Mouse (Mus musculus) limb, embryonic 14.5 days (tissue): ENCODE data around the gene Ovca2. TPM values are rescaled to one million over a fixed set of nuclear protein-coding genes. Genes with fewer than 3 reads are reported as not detected.

ENCODE experiments used
- ATAC-seq: fragments of 200-750 bp; cut with Nextera tagmentation; 2 replicates; pipeline ENCODE4 v1.8.0; 2017; ENCODE audit warnings: low read depth, moderate number of reproducible peaks, moderate TSS enrichment; ENCODE audit not compliant: low FRiP score
- DNase-seq: peaks from one replicate; pipeline ENCODE4 v3.0.0-alpha.2; 2015; ENCODE audit warnings: low spot score
- H3K27ac ChIP-seq: fragments of 300-500 bp; sonication (generic); replicated peaks from 2 replicates; pipeline ENCODE4 v1.5.1; 2014; ENCODE audit warnings: low read depth, mild to moderate bottlenecking, low read length, moderate library complexity, mixed read lengths
- H3K27me3 ChIP-seq: fragments of 300-500 bp; sonication (generic); 2 replicates; pipeline ENCODE4 v1.6.1; 2014; ENCODE audit warnings: low read length, mixed read lengths; ENCODE audit not compliant: control insufficient read depth, insufficient read depth
- H3K36me3 ChIP-seq: fragments of 300-500 bp; sonication (generic); 2 replicates; pipeline ENCODE4 v1.6.1; 2014; ENCODE audit warnings: mild to moderate bottlenecking, low read length, moderate library complexity, mixed read lengths; ENCODE audit not compliant: control insufficient read depth, insufficient read depth
- H3K4me1 ChIP-seq: fragments of 300-500 bp; sonication (generic); 2 replicates; pipeline ENCODE4 v1.6.1; 2014; ENCODE audit warnings: antibody characterized with exemption, low read length, mixed read lengths; ENCODE audit not compliant: control insufficient read depth, insufficient read depth
- H3K4me2 ChIP-seq: fragments of 300-500 bp; sonication (generic); replicated peaks from 2 replicates; pipeline ENCODE4 v1.6.1; 2014; ENCODE audit warnings: low read depth, mild to moderate bottlenecking, low read length, moderate library complexity; ENCODE audit not compliant: severe bottlenecking
- H3K4me3 ChIP-seq: fragments of 300-500 bp; sonication (generic); replicated peaks from 2 replicates; pipeline ENCODE4 v1.5.1; 2014; ENCODE audit warnings: low read length
- H3K9ac ChIP-seq: fragments of 300-500 bp; sonication (generic); 2 replicates; pipeline ENCODE4 v1.6.1; 2014; ENCODE audit warnings: mild to moderate bottlenecking, low read depth, low read length, moderate library complexity; ENCODE audit not compliant: severe bottlenecking
- H3K9me3 ChIP-seq: fragments of 300-500 bp; sonication (generic); 2 replicates; pipeline ENCODE4 v1.6.1; 2016; ENCODE audit warnings: low read length; ENCODE audit not compliant: control insufficient read depth
- POLR2A ChIP-seq: fragments of 200-500 bp; IDR thresholded peaks from 2 replicates; pipeline ENCODE4 v1.8.0; 2012; ENCODE audit warnings: inconsistent platforms, mild to moderate bottlenecking, moderate library complexity, borderline replicate concordance; ENCODE audit not compliant: insufficient read depth, insufficient read length; ENCODE audit errors: extremely low read depth
- WGBS: fragments of 180-500 bp; shearing (Covaris S2); extraction: QIAGEN DNeasy Blood & Tissue Kit; methylation state at CpG from one replicate; pipeline ENCODE4 v1.1.7; 2014; 5-methylcytosine and 5-hydroxymethylcytosine counted together
- polyA plus RNA-seq, 2 experiments: library from polyadenylated mRNA; depleted of rRNA in 1 of 2; stranded (reverse) in 1 of 2; unstranded in 1 of 2; fragments of >200 nt; fragmentation: Nextera tagmentation in 1 of 2; extraction: Ambion mirVana in 1 of 2; gene quantifications; 2 replicates each; pipeline versions ENCODE4 v1.2.1 to v1.2.3; 2012 to 2014

The Ovca2 gene
- polyA plus RNA-seq, 2 experiments: 22.5 to 30.3 TPM

DNA sequence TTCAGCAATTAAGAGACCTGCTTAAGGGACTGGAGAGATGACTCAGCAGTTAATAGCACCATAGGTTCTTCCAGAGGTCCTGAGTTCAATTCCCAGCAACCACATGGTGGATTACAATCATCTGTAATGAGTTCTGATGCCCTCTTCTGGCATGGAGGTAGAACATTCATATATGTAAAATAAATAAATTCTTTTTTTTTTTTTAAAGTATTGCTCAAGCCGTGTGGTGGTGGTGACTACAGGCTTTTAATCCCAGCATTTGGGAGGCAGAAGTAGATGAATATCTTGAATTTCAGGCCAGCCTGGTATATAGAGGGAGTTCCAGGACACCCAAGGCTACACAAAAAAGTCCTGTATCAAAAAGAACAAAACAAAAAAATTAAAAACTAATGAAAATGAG is 28.3 kb downstream of the Ovca2 start:
- peaks cover 20% of the 10 kb centered on the region for H3K36me3 ChIP-seq
- no peak for DNase-seq
- peaks cover 37% of the 10 kb centered on the region for H3K4me1 ChIP-seq
- ATAC-seq: no peak
- no peak overlapping the region for H3K9ac ChIP-seq
- no peak overlapping the region for H3K4me2 ChIP-seq
- TF ChIP-seq POLR2A: no peak
- WGBS: 85% methylated on average over 1 of the region's 1 CpGs
- no peaks in the 10 kb centered on the region for H3K9me3 ChIP-seq
- no peak overlapping the region for H3K27ac ChIP-seq
- H3K4me3 ChIP-seq: no peak overlapping the region
- no peaks in the 10 kb centered on the region for H3K27me3 ChIP-seq

- no peaks in the 10 kb centered on the region for H3K27me3 ChIP-seq
- H3K9me3 ChIP-seq: no peaks in the 10 kb centered on the region
- TF ChIP-seq POLR2A: no peak
- no peak overlapping the region for H3K9ac ChIP-seq
- no peak for DNase-seq
- peaks cover 37% of the 10 kb centered on the region for H3K4me1 ChIP-seq
- no peak for ATAC-seq
- 75% methylated on average over 10 of the region's 11 CpGs for WGBS
- H3K4me2 ChIP-seq: no peak overlapping the region
- no peak overlapping the region for H3K4me3 ChIP-seq
- peaks cover 22% of the 10 kb centered on the region for H3K36me3 ChIP-seq
- H3K27ac ChIP-seq: peak overlapping the region; percentile 81
Observed at GRCm38 (mm10) chr11:75148332-75149035, 30.2 kb downstream of the Ovca2 start.

- no peak overlapping the region for H3K4me3 ChIP-seq
- WGBS: 19% methylated on average over 3 of the region's 3 CpGs
- peak overlapping the region; percentile 81 for H3K27ac ChIP-seq
- H3K4me2 ChIP-seq: 0 out of 2 replicates have a peak overlapping the region, but pooled peaks have one; percentile 26
- H3K36me3 ChIP-seq: peaks cover 29% of the 10 kb centered on the region
- H3K9ac ChIP-seq: no peak overlapping the region
- no peak for TF ChIP-seq POLR2A
- no peaks in the 10 kb centered on the region for H3K9me3 ChIP-seq
- H3K27me3 ChIP-seq: no peaks in the 10 kb centered on the region
- peaks cover 41% of the 10 kb centered on the region for H3K4me1 ChIP-seq
- ATAC-seq (peak; percentile 82), DNase-seq (no peak)
Observed at GRCm38 (mm10) chr11:75147846-75148168, 30.8 kb downstream of the Ovca2 start.

DNA sequence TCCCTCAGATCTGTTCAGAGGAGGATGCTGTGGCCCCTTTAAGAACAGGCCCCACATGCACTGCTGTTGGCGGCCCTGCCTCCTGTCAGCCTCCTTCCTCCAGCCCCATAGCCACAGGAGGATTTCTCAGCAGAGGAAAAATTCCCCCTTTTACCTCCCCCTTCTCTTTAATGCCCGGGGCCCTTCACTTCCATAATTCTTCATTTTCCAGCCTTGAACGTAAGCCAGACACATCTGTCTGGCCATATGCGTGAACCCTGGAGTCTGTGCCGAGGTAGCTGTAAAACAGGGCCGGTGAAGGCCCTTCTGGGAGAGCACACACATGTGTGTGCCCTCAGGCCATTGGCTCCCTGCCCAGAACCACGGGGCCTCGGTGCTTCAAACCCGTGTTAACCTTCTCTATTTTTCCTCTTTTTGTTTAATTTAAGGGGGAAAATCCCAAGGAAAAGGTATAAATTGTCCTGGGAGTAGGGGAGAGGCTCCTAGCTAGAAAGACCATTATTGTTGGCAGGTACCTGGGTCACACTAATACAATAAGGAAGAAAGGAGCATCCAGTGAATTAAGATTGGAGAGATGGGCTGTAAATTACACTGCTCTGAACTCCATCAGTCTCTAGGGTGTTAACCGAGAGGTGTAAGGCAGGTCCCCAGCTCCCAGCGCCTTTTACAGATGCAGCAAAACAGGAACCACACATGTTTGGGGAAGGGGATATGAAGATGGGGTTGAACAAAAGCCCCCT is 31.4 kb downstream of the Ovca2 start:
- H3K27me3 ChIP-seq: no peaks in the 10 kb centered on the region
- 2% methylated on average over 11 of the region's 11 CpGs for WGBS
- H3K4me3 ChIP-seq: no peak overlapping the region
- H3K27ac ChIP-seq: peak overlapping the region; percentile 81
- ATAC-seq (peak; percentile 90), DNase-seq (peak; percentile 93)
- peaks cover 46% of the 10 kb centered on the region for H3K4me1 ChIP-seq
- peaks cover 31% of the 10 kb centered on the region for H3K36me3 ChIP-seq
- no peak overlapping the region for H3K9ac ChIP-seq
- TF ChIP-seq POLR2A: no peak
- peak overlapping the region; percentile 26; the same call in 1 of the 2 replicates for H3K4me2 ChIP-seq
- no peaks in the 10 kb centered on the region for H3K9me3 ChIP-seq

GRCm38 (mm10) chr11:75145841-75146240 is 32.8 kb downstream of the Ovca2 start:
- WGBS: 77% methylated on average over 2 of the region's 2 CpGs

More at GRCm38 (mm10) chr11:75145841-75146240, 32.8 kb downstream of the Ovca2 start:
- Histone ChIP-seq H3K4me3 (no peak overlapping the region), H3K9me3 (no peaks in the 10 kb centered on the region), H3K27ac (no peak overlapping the region), H3K4me1 (peaks cover 60% of the 10 kb centered on the region), H3K9ac (no peak overlapping the region), H3K36me3 (peaks cover 23% of the 10 kb centered on the region), H3K4me2 (no peak overlapping the region), H3K27me3 (no peaks in the 10 kb centered on the region)
- no peak for TF ChIP-seq POLR2A
- DNase-seq (no peak), ATAC-seq (no peak)
